Mouse (Mus musculus) liver, embryonic 14.5 days (tissue): Measurements from ENCODE around the gene C1ql1.

Experiments
- CTCF ChIP-seq: IDR thresholded peaks from 2 replicates; pipeline ENCODE4 v1.5.1; 2016; ENCODE audit warnings: antibody characterized with exemption, low read depth, control low read depth
- EP300 ChIP-seq: IDR thresholded peaks from 2 replicates; pipeline ENCODE4 v1.6.1; 2016; ENCODE audit warnings: antibody characterized with exemption, low read depth

GRCm38 (mm10) chr11:102946265-102946991 lies at the start of gene C1ql1:
- TF ChIP-seq CTCF (no peak), EP300 (no peak)
